8 mouse cellular contexts compared by ENCODE assay signal in the genomic region with DNA sequence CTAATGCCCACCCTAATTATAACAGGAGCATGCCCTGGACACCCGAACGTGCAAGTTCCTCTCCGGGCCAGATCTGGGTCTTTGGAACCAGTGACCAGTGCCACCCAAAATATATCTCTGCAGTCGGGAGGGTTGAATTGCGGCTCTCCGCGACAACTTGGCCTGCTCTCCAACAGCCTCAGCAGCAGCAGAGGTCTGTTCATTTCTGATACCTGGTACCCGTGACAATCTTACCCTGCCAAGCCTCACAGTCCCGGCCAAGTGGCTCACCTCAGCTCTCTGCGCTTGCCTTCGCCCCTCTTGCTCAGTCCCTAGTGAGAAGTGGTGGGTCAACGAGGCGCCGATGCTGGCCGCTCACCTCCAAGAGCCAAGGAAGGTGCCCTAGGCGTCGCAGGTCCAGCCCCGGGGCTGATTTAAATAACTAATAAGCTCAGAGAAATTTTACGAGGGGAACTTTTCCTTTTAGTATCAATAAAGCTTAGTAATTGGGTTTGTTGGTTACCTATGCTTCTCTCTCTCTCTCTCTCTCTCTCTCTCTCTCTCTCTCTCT. TPM values are rescaled to one million over a fixed set of nuclear protein-coding genes. Genes with fewer than 3 reads are reported as not detected.
DNase-seq lines count a peak whose midpoint lies in the region; ATAC-seq lines count a peak whose summit lies in the region.

TSS of gene Satb2 (minus strand) at position 500 of the 550 bp plus-strand sequence.

- H3K4me2 ChIP-seq in embryonic facial prominence, embryonic 13.5 days = peak within 1 kb of the TSS; percentile 68
- peak within 1 kb of the TSS; percentile 42 for H3K4me2 ChIP-seq in intestine, embryonic 14.5 days (ENCODE audit: low read length)
- peak within 1 kb of the TSS; percentile 47 for H3K4me2 ChIP-seq in midbrain, embryonic 15.5 days

- no peaks in the 10 kb centered on the region for H3K9me3 ChIP-seq in embryonic facial prominence, embryonic 13.5 days
- H3K9me3 ChIP-seq in intestine, embryonic 14.5 days (ENCODE audit: control insufficient read depth, low read length) = no peaks in the 10 kb centered on the region
- no peaks in the 10 kb centered on the region for H3K9me3 ChIP-seq in midbrain, embryonic 15.5 days

- peaks cover 40% of the 10 kb centered on the region for H3K4me1 ChIP-seq in embryonic facial prominence, embryonic 13.5 days
- H3K4me1 ChIP-seq in intestine, embryonic 14.5 days (replicated peaks; ENCODE audit: control insufficient read depth, insufficient read depth, low read length) = peaks cover 13% of the 10 kb centered on the region; the same call in 1 of the 2 replicates
- peaks cover 20% of the 10 kb centered on the region for H3K4me1 ChIP-seq in midbrain, embryonic 15.5 days

- no peaks in the 10 kb centered on the region for H3K36me3 ChIP-seq in embryonic facial prominence, embryonic 13.5 days
- no peaks in the 10 kb centered on the region for H3K36me3 ChIP-seq in intestine, embryonic 14.5 days (ENCODE audit: control insufficient read depth, insufficient read depth, low read length)
- no peaks in the 10 kb centered on the region for H3K36me3 ChIP-seq in midbrain, embryonic 15.5 days (replicated peaks)

- peak within 1 kb of the TSS; percentile 46 for H3K4me3 ChIP-seq in embryonic facial prominence, embryonic 13.5 days
- peak within 1 kb of the TSS; percentile 33 for H3K4me3 ChIP-seq in intestine, embryonic 14.5 days (ENCODE audit: low read depth, low read length)
- H3K4me3 ChIP-seq in midbrain, embryonic 15.5 days = peak within 1 kb of the TSS; percentile 22

- ATAC-seq in embryonic facial prominence, embryonic 13.5 days (ENCODE audit: insufficient number of reproducible peaks, insufficient read depth, low FRiP score, low TSS enrichment, low read depth) = no peak
- no peak for ATAC-seq in intestine, embryonic 14.5 days (replicated peaks; ENCODE audit: low FRiP score, low TSS enrichment, low read depth)
- ATAC-seq in midbrain, embryonic 15.5 days (replicated peaks) = no peak

- peak within 1 kb of the TSS; percentile 76 for H3K9ac ChIP-seq in embryonic facial prominence, embryonic 13.5 days
- no peak within 1 kb of the TSS for H3K9ac ChIP-seq in intestine, embryonic 14.5 days (ENCODE audit: low read length)
- no peak within 1 kb of the TSS for H3K9ac ChIP-seq in midbrain, embryonic 15.5 days

- H3K27me3 ChIP-seq in embryonic facial prominence, embryonic 13.5 days = peaks cover 71% of the 10 kb centered on the region
- H3K27me3 ChIP-seq in intestine, embryonic 14.5 days (replicated peaks; ENCODE audit: control insufficient read depth, insufficient read depth, low read length) = peaks cover 74% of the 10 kb centered on the region
- peaks cover 63% of the 10 kb centered on the region for H3K27me3 ChIP-seq in midbrain, embryonic 15.5 days (replicated peaks)

- peak within 1 kb of the TSS; percentile 83 for H3K27ac ChIP-seq in embryonic facial prominence, embryonic 13.5 days
- H3K27ac ChIP-seq in intestine, embryonic 14.5 days (ENCODE audit: low read depth) = no peak within 1 kb of the TSS
- H3K27ac ChIP-seq in midbrain, embryonic 15.5 days = no peak within 1 kb of the TSS

- WGBS in embryonic facial prominence, embryonic 13.5 days = 8% methylated on average over 19 of the region's 19 CpGs
- WGBS in intestine, embryonic 14.5 days = 7% methylated on average over 19 of the region's 19 CpGs
- WGBS in midbrain, embryonic 15.5 days = 2% methylated on average over 19 of the region's 19 CpGs

- DNase-seq in left cerebral cortex, adult 18-20 months (ENCODE audit: low spot score in 2 of 2) = peak in 1 of 2 experiments; percentile 13
- DNase-seq in left cerebral cortex, adult 9 months (ENCODE audit: low spot score in 2 of 2) = no peak
- peak; percentile 69 for DNase-seq in intestine, embryonic 14.5 days (ENCODE audit: low spot score)
- no peak for DNase-seq in thymus, postnatal 25 days
- DNase-seq in urinary bladder, adult 2 months (ENCODE audit: low spot score) = no peak
- DNase-seq in spleen, adult 12 weeks (ENCODE audit: low spot score) = no peak

RNA-seq across cellular contexts. Expression of gene Satb2, which starts in this region (rescaled TPM):
- total RNA-seq in left cerebral cortex, adult 18-20 months (2021) = 10 to 100 TPM; 79.1 to 88.5 TPM
- 19.4 and 23.9 TPM in 2 replicates for polyA plus RNA-seq in embryonic facial prominence, embryonic 13.5 days (2015; fragmentation: Nextera tagmentation; extraction: Ambion mirVana)
- polyA plus RNA-seq in intestine, embryonic 14.5 days (2014; fragmentation: Nextera tagmentation; extraction: Ambion mirVana) = 4.3 and 4.6 TPM in 2 replicates
- 0.80 and 1.2 TPM in 2 replicates for polyA plus RNA-seq in midbrain, embryonic 15.5 days (2015; fragmentation: Nextera tagmentation; extraction: Ambion mirVana)
- 0.34 and 0.46 TPM in 2 replicates for polyA plus RNA-seq in urinary bladder, adult 2 months (2012; rRNA removed)
